Mouse (Mus musculus) megakaryocyte-erythroid progenitor cell, adult 5-6 weeks (primary cell): ENCODE data around the gene Cntn5. TPM values are rescaled to one million over a fixed set of nuclear protein-coding genes. Genes with fewer than 3 reads are reported as not detected.

Experiments
- ATAC-seq: replicated peaks from 2 replicates; pipeline ENCODE4 v1.8.0; 2016; ENCODE audit warnings: mild to moderate bottlenecking, inconsistent platforms; ENCODE audit not compliant: severe bottlenecking, poor library complexity, low FRiP score, low TSS enrichment
- total RNA-seq, 2 experiments: library from RNA; stranded (forward) in 1 of 2; stranded (reverse) in 1 of 2; fragments of 200-1000, 215-1000 nt in 1 of 2; fragments of >200 nt in 1 of 2; fragmentation: Nextera tagmentation in 1 of 2; gene quantifications; 2 replicates each; pipeline ENCODE4 v1.2.3; 2014 to 2017

The Cntn5 gene
- total RNA-seq, 2 experiments from 2014 or later = not detected

DNA sequence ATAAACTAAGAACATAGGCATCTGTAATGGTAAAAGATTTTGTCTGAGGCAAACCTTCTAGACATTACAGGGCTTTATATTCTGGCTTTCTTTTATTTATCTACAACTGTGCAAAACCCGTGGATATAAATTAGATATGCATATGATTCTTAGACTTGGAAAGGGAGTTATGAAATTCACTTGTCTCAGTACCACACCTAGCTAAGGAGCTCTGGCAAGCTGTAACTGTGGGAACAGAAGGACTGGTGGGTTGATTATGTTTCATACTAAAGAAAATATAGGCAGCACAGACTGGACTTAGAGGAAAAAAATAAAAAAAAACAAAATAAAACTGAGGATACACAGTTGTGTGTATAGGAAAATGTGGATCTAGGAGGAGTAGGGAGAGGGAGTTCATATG is 1084.6 kb downstream of the Cntn5 start:
- ATAC-seq = no peak

- ATAC-seq = no peak
Measured at GRCm38 (mm10) chr9:9817477-9817876, 1087.1 kb downstream of the Cntn5 start.

DNA sequence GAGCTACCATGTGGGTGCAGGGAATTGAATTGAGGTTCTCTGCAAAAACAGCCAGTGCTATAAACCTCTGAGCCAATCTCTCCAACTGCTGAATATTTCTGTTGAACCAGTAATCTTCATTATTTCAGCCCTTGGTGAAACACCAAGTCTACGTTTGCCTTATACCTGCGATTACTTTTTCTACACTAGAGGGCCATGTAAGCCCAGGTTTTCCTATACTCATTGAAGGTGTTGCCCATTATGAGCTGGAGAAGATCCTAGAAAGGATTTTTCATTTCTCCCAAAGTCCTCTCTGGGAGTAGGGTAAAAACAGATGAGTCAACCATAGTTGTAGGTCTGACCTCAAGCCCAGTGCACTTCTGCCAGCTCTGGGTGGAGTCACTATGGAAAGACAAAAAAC is 1105.0 kb downstream of the Cntn5 start:
- ATAC-seq = no peak

- no peak for ATAC-seq
Measured at GRCm38 (mm10) chr9:9783680-9784079, 1120.9 kb downstream of the Cntn5 start.

GRCm38 (mm10) chr9:9781157-9781884 is 1123.3 kb downstream of the Cntn5 start:
- no peak for ATAC-seq

- no peak for ATAC-seq
Measured at GRCm38 (mm10) chr9:9779646-9780045, 1124.9 kb downstream of the Cntn5 start.

- ATAC-seq = no peak
Measured at GRCm38 (mm10) chr9:9770777-9771176, 1133.8 kb downstream of the Cntn5 start.

DNA sequence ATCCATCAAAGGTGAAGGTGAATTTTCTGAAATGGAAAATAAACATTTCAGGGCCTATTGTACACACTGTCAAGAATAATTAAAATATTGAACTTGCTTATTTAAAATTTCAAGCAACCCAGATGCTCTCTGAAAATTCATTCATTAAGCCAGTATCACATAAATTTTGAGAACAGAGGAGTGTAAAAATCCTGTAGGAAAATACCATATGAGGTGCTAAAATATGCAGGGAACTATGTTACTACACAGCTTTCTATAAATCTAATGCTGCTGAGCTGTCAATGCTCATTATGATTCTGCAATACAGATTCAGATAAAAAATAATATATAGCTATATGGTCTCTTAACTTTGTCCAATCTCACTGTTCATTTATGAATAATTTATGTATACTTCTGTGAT is 1134.9 kb downstream of the Cntn5 start:
- no peak for ATAC-seq

- ATAC-seq = no peak
Measured at GRCm38 (mm10) chr9:9718145-9718544, 1186.4 kb downstream of the Cntn5 start.

GRCm38 (mm10) chr9:9708671-9709070 is 1195.9 kb downstream of the Cntn5 start:
- ATAC-seq = no peak

GRCm38 (mm10) chr9:9707766-9708165 is 1196.8 kb downstream of the Cntn5 start:
- no peak for ATAC-seq

GRCm38 (mm10) chr9:9705180-9705579 is 1199.4 kb downstream of the Cntn5 start:
- ATAC-seq = no peak

DNA sequence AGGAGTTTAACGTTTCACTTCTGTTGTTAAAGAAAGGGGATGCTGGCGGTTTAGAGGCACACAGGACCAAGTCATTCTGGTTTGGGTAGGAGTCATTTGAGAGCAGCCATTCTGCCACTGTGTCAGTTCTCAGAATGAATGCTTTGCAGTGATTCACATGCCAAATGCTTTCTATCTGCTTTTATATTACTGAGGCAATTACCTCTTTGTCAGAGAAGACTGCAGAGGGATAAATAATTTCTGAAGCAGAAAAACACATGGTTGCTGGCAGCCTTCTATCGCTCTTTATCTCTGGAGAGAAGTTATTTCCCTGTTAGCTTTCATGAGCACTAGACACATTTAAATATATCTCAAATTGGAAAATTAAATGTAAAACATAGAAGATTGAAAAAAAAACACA is 1207.9 kb downstream of the Cntn5 start:
- ATAC-seq = no peak

DNA sequence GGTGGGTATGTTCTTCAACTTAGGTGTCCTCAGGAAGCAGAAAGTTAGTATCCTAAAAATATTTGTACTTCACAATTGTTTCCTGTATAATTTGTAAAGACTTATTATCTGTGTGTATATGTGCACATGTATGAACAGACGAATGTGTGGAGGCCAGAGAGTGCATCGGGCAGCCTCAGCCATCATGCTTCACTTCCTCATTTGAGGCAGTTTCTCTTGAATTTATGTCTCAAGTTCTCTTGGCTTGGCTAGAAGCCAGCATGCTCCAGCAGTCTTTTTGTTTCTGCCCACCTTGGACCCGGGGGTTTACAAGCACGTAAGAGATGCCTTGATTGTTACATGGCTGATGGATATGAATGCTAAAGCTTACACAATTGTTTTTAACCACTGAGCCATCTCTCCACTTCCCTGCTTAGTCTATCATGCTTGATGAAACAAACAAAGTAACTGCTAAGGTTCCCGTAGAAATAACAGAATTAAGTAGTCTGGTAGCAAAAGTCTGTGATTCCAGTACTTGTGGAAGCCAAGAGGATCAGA is 1222.2 kb downstream of the Cntn5 start:
- no peak for ATAC-seq

DNA sequence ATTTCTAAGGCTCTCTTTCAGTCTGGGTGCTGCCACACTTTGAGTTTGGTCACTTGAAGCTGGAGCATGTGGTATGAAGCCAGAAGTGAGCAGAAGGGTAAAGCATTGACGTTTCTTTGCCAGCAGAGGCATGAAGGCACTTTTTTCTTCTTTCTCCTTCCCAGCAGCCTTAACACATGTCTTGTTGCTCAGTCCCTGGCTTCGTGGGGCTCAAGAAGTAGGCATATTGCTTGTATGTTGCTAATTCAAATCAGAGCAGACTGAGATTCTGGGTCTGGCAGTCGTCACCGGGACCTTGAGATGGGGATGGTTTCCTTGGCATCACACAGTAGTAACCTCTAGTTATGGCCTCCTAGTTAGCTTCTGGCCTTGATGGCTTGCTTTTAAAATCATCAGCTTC is 1228.5 kb downstream of the Cntn5 start:
- ATAC-seq = no peak

GRCm38 (mm10) chr9:9674531-9674930 is 1230.0 kb downstream of the Cntn5 start:
- ATAC-seq = no peak

DNA sequence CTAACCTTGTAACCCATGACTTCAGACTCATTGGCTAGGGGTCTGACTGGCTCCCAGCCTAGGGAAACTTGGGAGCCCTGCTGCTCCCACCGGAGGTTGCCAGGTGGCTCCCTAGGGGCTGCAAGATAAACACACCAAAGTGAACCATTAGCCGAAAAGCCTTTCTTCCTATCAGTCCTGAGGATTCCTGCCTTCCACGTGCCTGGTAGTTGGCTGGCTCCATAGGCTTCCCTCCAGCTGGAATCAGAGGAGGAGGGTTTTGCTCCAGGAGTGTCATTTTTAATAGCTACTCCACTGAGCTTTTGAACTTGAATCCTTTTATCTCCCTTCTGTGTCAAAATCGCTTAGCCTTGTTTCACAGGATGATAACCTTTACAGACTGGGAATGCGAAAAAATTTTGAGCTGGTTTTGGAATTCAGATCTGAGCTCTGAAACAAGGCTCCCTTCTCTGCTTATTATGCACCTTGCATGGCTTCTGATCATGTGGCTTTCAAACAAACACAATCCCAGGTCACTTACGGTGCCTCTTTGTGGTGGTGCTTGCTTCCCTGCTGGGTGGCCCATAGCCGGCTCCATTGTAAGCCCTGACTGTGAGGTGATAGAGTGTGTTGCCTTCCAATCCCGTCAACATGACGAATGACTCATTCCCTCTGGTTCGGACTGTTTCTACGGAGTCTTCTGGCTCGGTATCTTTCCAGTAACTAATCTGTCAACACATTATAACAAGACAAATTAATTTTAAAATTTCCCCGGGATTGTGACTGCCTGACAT is 1231.1 kb downstream of the Cntn5 start:
- ATAC-seq = no peak

GRCm38 (mm10) chr9:9653463-9653862 is 1251.1 kb downstream of the Cntn5 start:
- no peak for ATAC-seq

- no peak for ATAC-seq
Measured at GRCm38 (mm10) chr9:9647361-9647760, 1257.2 kb downstream of the Cntn5 start.

- no peak for ATAC-seq
Measured at GRCm38 (mm10) chr9:9646276-9646675, 1258.3 kb downstream of the Cntn5 start.
